Mouse (Mus musculus): ENCODE results near the gene Fads3. TPM values are rescaled to one million over a fixed set of nuclear protein-coding genes. Genes with fewer than 3 reads are reported as not detected.

Fads3 gene
- polyA plus RNA-seq, 1 experiment: 12.5 TPM

- 80% methylated on average over 11 of the region's 11 CpGs for WGBS
- Histone ChIP-seq H3K27ac (ENCODE audit: control insufficient read depth, insufficient read depth, low read depth, low read length, poor library complexity) (no peak overlapping the region), H3K4me1 (ENCODE audit: control insufficient read depth, insufficient read depth, low read length) (peaks cover 3% of the 10 kb centered on the region)
These were observed 16.4 kb downstream of the Fads3 start for GRCm38 (mm10) chr19:10057486-10058351.

GRCm38 (mm10) chr19:10058352-10058825 is 17.0 kb downstream of the Fads3 start:
- H3K27ac ChIP-seq (ENCODE audit: control insufficient read depth, insufficient read depth, low read depth, low read length, poor library complexity): no peak overlapping the region
- peaks cover 3% of the 10 kb centered on the region for H3K4me1 ChIP-seq (ENCODE audit: control insufficient read depth, insufficient read depth, low read length)
- no peak for TF ChIP-seq CTCF (IDR thresholded peaks at IDR 0.05; ENCODE audit: control insufficient read depth, insufficient read depth, low read length)
- TF ChIP-seq POLR2A (IDR thresholded peaks at IDR 0.05; ENCODE audit: borderline replicate concordance, control insufficient read depth, low read depth, low read length): no peak
- no peak overlapping the region for H3K4me3 ChIP-seq (replicated peaks; ENCODE audit: control insufficient read depth, low read depth, low read length)
- 90% methylated on average over 1 of the region's 1 CpGs for WGBS

More at GRCm38 (mm10) chr19:10057486-10058351, 16.4 kb downstream of the Fads3 start:
- no peak overlapping the region for H3K4me3 ChIP-seq (replicated peaks; ENCODE audit: control insufficient read depth, low read depth, low read length)
- TF ChIP-seq CTCF (IDR thresholded peaks at IDR 0.05; ENCODE audit: control insufficient read depth, insufficient read depth, low read length) (no peak), POLR2A (IDR thresholded peaks at IDR 0.05; ENCODE audit: borderline replicate concordance, control insufficient read depth, low read depth, low read length) (no peak)

- TF ChIP-seq CTCF (IDR thresholded peaks at IDR 0.05; ENCODE audit: control insufficient read depth, insufficient read depth, low read length): no peak
- no peak for TF ChIP-seq POLR2A (IDR thresholded peaks at IDR 0.05; ENCODE audit: borderline replicate concordance, control insufficient read depth, low read depth, low read length)
- H3K4me1 ChIP-seq (ENCODE audit: control insufficient read depth, insufficient read depth, low read length): peaks cover 3% of the 10 kb centered on the region
- H3K27ac ChIP-seq (ENCODE audit: control insufficient read depth, insufficient read depth, low read depth, low read length, poor library complexity): no peak overlapping the region
- WGBS: 92% methylated on average over 9 of the region's 9 CpGs
- no peak overlapping the region for H3K4me3 ChIP-seq (replicated peaks; ENCODE audit: control insufficient read depth, low read depth, low read length)
These were observed 17.6 kb downstream of the Fads3 start for GRCm38 (mm10) chr19:10058876-10059427.

- no peak for TF ChIP-seq POLR2A (IDR thresholded peaks at IDR 0.05; ENCODE audit: borderline replicate concordance, control insufficient read depth, low read depth, low read length)
- TF ChIP-seq CTCF (IDR thresholded peaks at IDR 0.05; ENCODE audit: control insufficient read depth, insufficient read depth, low read length): peak; percentile 84
- Histone ChIP-seq H3K4me1 (ENCODE audit: control insufficient read depth, insufficient read depth, low read length) (peaks cover 8% of the 10 kb centered on the region), H3K27ac (ENCODE audit: control insufficient read depth, insufficient read depth, low read depth, low read length, poor library complexity) (no peak overlapping the region), H3K4me3 (replicated peaks; ENCODE audit: control insufficient read depth, low read depth, low read length) (no peak overlapping the region)
- 19% methylated on average over 10 of the region's 10 CpGs for WGBS
These were observed 18.7 kb downstream of the Fads3 start for GRCm38 (mm10) chr19:10059911-10060567.

GRCm38 (mm10) chr19:10060783-10061590 is 19.6 kb downstream of the Fads3 start:
- Histone ChIP-seq H3K4me1 (ENCODE audit: control insufficient read depth, insufficient read depth, low read length) (peaks cover 14% of the 10 kb centered on the region), H3K27ac (ENCODE audit: control insufficient read depth, insufficient read depth, low read depth, low read length, poor library complexity) (peak overlapping the region; percentile 79), H3K4me3 (replicated peaks; ENCODE audit: control insufficient read depth, low read depth, low read length) (no peak overlapping the region)
- WGBS: 35% methylated on average over 8 of the region's 8 CpGs
- TF ChIP-seq CTCF (IDR thresholded peaks at IDR 0.05; ENCODE audit: control insufficient read depth, insufficient read depth, low read length) (no peak), POLR2A (IDR thresholded peaks at IDR 0.05; ENCODE audit: borderline replicate concordance, control insufficient read depth, low read depth, low read length) (no peak)

- no peak overlapping the region for H3K27ac ChIP-seq (ENCODE audit: control insufficient read depth, insufficient read depth, low read depth, low read length, poor library complexity)
- peaks cover 16% of the 10 kb centered on the region for H3K4me1 ChIP-seq (ENCODE audit: control insufficient read depth, insufficient read depth, low read length)
- 80% methylated on average over 2 of the region's 2 CpGs for WGBS
- TF ChIP-seq POLR2A (IDR thresholded peaks at IDR 0.05; ENCODE audit: borderline replicate concordance, control insufficient read depth, low read depth, low read length): no peak
- no peak for TF ChIP-seq CTCF (IDR thresholded peaks at IDR 0.05; ENCODE audit: control insufficient read depth, insufficient read depth, low read length)
- H3K4me3 ChIP-seq (replicated peaks; ENCODE audit: control insufficient read depth, low read depth, low read length): no peak overlapping the region
These were observed 20.3 kb downstream of the Fads3 start for GRCm38 (mm10) chr19:10061624-10062023.

- Histone ChIP-seq H3K27ac (ENCODE audit: control insufficient read depth, insufficient read depth, low read depth, low read length, poor library complexity) (no peak overlapping the region), H3K4me1 (ENCODE audit: control insufficient read depth, insufficient read depth, low read length) (peaks cover 17% of the 10 kb centered on the region), H3K4me3 (replicated peaks; ENCODE audit: control insufficient read depth, low read depth, low read length) (no peak overlapping the region)
- TF ChIP-seq CTCF (IDR thresholded peaks at IDR 0.05; ENCODE audit: control insufficient read depth, insufficient read depth, low read length): no peak
- TF ChIP-seq POLR2A (IDR thresholded peaks at IDR 0.05; ENCODE audit: borderline replicate concordance, control insufficient read depth, low read depth, low read length): no peak
- WGBS: 78% methylated on average over 8 of the region's 8 CpGs
These were observed 20.9 kb downstream of the Fads3 start for GRCm38 (mm10) chr19:10062292-10062691.
